Mouse (Mus musculus) adipocyte (in vitro differentiated cells): ENCODE measurements around the gene Kcnq1.
A peak's percentile ranks its signal among the peaks of the same experiment; 100 is the strongest.

ENCODE experiments used
- DNase-seq: peaks from one replicate; pipeline ENCODE4 v3.0.0-alpha.2; 2016; ENCODE audit warnings: low spot score

Kcnq1 gene

GRCm38 (mm10) chr7:143461920-143462319, 355.8 kb downstream of the Kcnq1 start:
- no peak for DNase-seq

DNA sequence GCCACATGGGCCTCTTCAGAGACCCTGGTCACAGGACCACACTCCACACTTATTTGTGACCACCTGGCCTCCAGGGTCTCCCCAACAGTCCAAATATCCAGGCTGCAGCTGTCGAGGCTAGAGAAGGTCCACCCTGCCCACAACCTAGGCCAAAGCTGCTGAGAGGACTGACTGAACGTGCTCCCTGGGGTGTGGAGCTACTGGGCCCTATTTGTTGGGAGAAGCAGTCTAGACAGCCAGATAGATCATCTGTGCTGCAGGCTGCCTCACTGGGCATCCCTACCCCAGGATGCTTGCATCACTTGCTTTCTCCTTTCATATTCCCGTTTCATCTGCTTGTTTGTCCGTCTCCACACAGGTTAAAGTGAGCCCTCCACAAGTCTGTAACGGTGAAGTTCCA, 356.4 kb downstream of the Kcnq1 start:
- DNase-seq: no peak

DNA sequence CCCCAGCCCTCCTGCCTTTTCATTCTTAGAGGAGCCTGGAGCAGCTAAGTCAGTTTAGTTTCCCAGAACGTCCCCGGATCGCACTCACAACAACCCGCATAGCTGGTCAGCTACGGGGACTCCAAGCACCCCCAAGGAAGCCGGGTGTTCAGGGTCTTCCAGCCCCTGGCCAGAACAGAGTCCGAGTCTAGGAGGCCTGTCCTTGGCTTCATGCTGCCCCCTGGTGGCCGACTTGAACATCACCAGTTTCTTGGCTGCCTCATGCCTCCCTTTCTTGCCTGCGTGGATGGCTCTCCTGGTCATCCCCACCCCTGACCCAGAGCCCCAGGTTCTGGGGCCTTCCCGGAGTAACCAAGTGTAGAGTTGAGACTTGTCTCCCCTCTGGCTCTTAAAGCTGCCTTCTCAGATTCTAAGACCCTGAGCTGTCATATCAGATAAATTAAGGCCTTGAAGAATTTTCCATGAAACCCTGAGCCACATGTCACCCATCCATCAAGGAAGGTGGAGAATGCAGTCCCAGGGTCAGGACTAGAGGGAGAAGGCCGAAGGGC, 357.8 kb downstream of the Kcnq1 start:
- peak; percentile 81 for DNase-seq

DNA sequence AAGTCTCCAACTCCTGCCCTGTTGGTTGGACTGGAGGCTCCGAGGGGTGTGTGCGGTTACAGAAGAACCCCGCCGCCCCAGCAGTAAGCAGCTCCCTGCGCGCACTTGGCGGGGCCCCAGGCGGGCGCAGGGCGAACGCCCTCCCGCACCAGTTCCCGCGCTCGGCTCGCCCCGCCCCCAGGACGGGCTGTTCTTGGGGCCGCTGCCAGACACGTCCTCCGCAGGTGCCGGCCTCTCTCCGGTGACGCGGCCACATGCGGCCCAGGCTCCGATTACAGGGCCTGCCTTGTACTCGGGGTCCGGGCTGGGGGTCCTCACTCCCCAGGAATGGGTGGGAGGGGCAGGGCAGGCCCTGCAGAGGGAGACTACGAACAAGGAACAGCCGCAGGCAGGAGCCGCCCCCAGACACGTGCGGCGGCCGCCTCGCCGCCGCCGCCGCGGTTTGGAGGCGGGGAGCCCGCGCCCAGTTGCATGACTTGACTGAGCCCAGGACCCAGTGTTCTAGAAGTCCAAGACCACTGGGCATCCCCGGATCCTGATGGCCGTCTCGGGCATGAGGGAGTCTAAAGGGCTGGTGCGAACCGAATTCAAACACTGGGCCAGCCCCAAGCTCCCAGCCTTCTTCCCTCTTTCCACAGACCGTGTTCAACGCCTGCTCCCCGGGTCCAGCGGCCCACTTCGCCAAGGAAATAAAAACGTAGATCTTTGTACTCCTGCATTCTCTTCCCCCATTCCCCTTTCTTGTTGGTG, 358.8 kb downstream of the Kcnq1 start:
- no peak for DNase-seq

GRCm38 (mm10) chr7:143466099-143466677, 360.0 kb downstream of the Kcnq1 start:
- peak; percentile 63 for DNase-seq

DNA sequence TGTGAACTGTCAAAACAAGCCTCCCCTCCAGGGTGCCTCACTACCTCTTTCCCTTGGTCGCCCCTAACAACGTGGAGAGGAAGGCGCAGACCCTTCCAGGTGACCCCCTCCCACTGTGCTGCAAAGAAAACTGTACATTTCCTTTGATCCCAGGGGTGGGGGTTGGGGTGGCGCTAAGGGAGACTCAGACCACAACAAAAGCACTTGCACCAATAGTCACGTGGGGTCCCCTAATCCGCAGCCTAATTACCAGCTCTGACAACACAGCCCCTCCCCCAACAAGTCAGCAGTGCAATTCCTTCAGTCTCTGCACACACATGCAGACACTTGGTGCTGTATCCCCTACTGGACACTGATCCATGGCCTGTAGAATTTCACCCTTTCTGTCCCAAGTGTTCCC, 361.6 kb downstream of the Kcnq1 start:
- no peak for DNase-seq

- peak; percentile 71 for DNase-seq
These were observed 363.8 kb downstream of the Kcnq1 start for GRCm38 (mm10) chr7:143469946-143470345.

DNA sequence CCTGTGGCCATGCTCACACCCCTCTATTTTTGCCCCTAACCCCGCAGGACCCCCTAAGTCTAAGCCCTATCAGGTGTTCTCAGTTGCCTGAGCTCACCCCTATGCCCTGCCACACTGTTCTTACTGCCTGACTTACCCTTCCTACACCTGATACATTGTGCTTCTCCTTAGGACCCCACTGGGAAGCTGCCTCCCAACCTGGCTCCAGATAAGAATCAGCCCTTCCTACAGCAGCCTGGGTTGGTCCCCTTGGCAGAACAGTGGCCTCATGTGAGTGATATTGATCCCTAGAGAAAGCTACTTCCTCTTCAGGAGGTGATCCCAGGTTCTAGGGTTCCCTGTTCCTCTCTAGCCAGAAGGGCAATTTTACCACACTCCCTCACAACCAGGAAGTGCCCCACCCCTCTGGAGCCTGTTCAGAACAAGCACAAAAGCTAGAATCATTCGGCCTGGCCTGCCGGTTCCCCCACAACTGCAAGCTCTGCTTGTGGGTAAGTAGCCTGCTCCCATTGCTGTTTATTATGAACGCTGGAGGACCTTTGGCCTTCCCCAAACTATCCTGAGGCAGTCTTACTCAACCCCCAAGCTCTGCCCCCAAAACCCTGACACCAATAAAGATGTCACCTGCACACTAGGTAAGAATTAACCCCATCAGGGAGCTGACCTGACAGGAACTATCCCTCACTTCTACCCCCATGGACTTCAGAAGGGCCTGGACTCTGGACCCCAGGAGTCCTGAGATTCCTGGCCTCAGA, 367.4 kb downstream of the Kcnq1 start, which contains the start of gene Slc22a18:
TSS of gene Slc22a18 (plus strand) at position 390 of the 755 bp plus-strand sequence.
- DNase-seq: no peak

DNA sequence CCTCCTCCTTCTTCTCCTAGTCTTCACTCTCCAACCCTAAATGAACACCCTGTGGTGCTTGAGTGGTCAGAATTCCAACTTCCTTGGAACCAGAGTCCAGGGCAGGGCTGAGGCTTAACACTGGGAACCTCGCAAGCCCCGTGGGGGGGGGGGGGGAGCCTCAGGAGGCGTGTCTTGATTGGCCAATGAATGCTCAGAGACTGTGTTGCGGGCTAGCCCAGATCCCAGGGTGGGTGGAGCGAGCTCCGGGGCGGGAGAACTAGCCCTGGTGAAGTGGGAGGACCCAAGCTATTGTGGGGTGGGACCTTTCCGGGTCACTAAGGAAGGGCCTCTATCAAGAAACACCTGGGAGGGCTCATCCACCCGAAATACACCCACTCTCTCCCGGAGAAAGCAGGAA, 368.6 kb downstream of the Kcnq1 start:
- DNase-seq: no peak

GRCm38 (mm10) chr7:143475876-143476275, 369.7 kb downstream of the Kcnq1 start:
- DNase-seq: no peak
